Mouse (Mus musculus) embryonic facial prominence, embryonic 15.5 days (tissue): ENCODE measurements around the gene Alpk1. TPM values are rescaled to one million over a fixed set of nuclear protein-coding genes. Genes with fewer than 3 reads are reported as not detected.

Experiments used
- ATAC-seq: fragments of 200-750 bp; cut with Nextera tagmentation; 2 replicates; pipeline ENCODE4 v1.8.0; 2017; ENCODE audit warnings: low read depth, moderate TSS enrichment; ENCODE audit not compliant: insufficient number of reproducible peaks, low FRiP score, low TSS enrichment
- H3K27ac ChIP-seq: fragments of 300-500 bp; sonication (generic); replicated peaks from 2 replicates; pipeline ENCODE4 v1.5.1; 2015; ENCODE audit warnings: mild to moderate bottlenecking, inconsistent platforms
- H3K27me3 ChIP-seq: fragments of 300-500 bp; sonication (generic); 2 replicates; pipeline ENCODE4 v1.6.1; 2015; ENCODE audit warnings: inconsistent platforms
- H3K36me3 ChIP-seq: fragments of 300-500 bp; sonication (generic); 2 replicates; pipeline ENCODE4 v1.6.1; 2015; ENCODE audit warnings: mild to moderate bottlenecking, inconsistent platforms
- H3K4me1 ChIP-seq: fragments of 300-500 bp; sonication (generic); 2 replicates; pipeline ENCODE4 v1.6.1; 2015; ENCODE audit warnings: inconsistent platforms
- H3K4me2 ChIP-seq: fragments of 300-500 bp; sonication (generic); replicated peaks from 2 replicates; pipeline ENCODE4 v1.6.1; 2015; ENCODE audit warnings: mild to moderate bottlenecking, inconsistent platforms
- H3K4me3 ChIP-seq: fragments of 300-500 bp; sonication (generic); replicated peaks from 2 replicates; pipeline ENCODE4 v1.5.1; 2015; ENCODE audit warnings: mild to moderate bottlenecking, inconsistent platforms
- H3K9ac ChIP-seq: fragments of 300-500 bp; sonication (generic); 2 replicates; pipeline ENCODE4 v1.6.1; 2015; ENCODE audit warnings: inconsistent platforms
- H3K9me3 ChIP-seq: fragments of 300-500 bp; sonication (generic); replicated peaks from 2 replicates; pipeline ENCODE4 v1.6.1; 2016; ENCODE audit warnings: inconsistent platforms
- WGBS: fragments of 180-500 bp; shearing (Covaris S2); methylation state at CpG from one replicate; pipeline ENCODE4 v1.1.7; 2015; 5-methylcytosine and 5-hydroxymethylcytosine counted together
- polyA plus RNA-seq: library from polyadenylated mRNA; unstranded; fragments of >200 nt; fragmentation: Nextera tagmentation; extraction: Ambion mirVana; gene quantifications from 2 replicates; pipeline ENCODE4 v1.2.1, GENCODE M21; 2015

Gene Alpk1
- polyA plus RNA-seq = 1.0 and 2.4 TPM in 2 replicates

- Histone ChIP-seq H3K27me3 (no peaks in the 10 kb centered on the region), H3K4me3 (peak within 1 kb of the TSS; percentile 51), H3K9ac (0 out of 2 replicates have a peak within 1 kb of the TSS, but pooled peaks have one; percentile 26), H3K4me1 (no peaks in the 10 kb centered on the region), H3K4me2 (peak within 1 kb of the TSS; percentile 72), H3K27ac (peak within 1 kb of the TSS; percentile 72), H3K9me3 (no peaks in the 10 kb centered on the region), H3K36me3 (no peaks in the 10 kb centered on the region)
- ATAC-seq = peak; percentile 77
- under 1% methylated on average over 24 of the region's 24 CpGs for WGBS
Observed at GRCm38 (mm10) chr3:127780021-127780644, at the start of gene Alpk1. TSS of gene Alpk1 (minus strand) at chr3:127780527.

GRCm38 (mm10) chr3:127827123-127827522, 46.8 kb upstream of the Alpk1 start:
- Histone ChIP-seq H3K4me2 (no peak overlapping the region), H3K36me3 (peaks cover 3% of the 10 kb centered on the region; the same call in 1 of the 2 replicates), H3K27ac (no peak overlapping the region), H3K27me3 (no peaks in the 10 kb centered on the region), H3K4me1 (peaks cover 9% of the 10 kb centered on the region), H3K9me3 (no peaks in the 10 kb centered on the region), H3K4me3 (no peak overlapping the region), H3K9ac (no peak overlapping the region)
- no peak for ATAC-seq
- 33% methylated on average over 7 of the region's 7 CpGs for WGBS

GRCm38 (mm10) chr3:127826503-127826902, 46.2 kb upstream of the Alpk1 start:
- Histone ChIP-seq H3K27ac (no peak overlapping the region), H3K9ac (no peak overlapping the region), H3K4me3 (no peak overlapping the region), H3K4me1 (peaks cover 9% of the 10 kb centered on the region), H3K9me3 (no peaks in the 10 kb centered on the region), H3K27me3 (no peaks in the 10 kb centered on the region), H3K4me2 (no peak overlapping the region), H3K36me3 (peaks cover 8% of the 10 kb centered on the region; the same call in 1 of the 2 replicates)
- 85% methylated on average over 7 of the region's 7 CpGs for WGBS
- ATAC-seq = no peak

- Histone ChIP-seq H3K27me3 (no peaks in the 10 kb centered on the region), H3K4me3 (no peak overlapping the region), H3K4me2 (no peak overlapping the region), H3K4me1 (peaks cover 9% of the 10 kb centered on the region), H3K9me3 (no peaks in the 10 kb centered on the region), H3K36me3 (peaks cover 13% of the 10 kb centered on the region; the same call in 1 of the 2 replicates), H3K9ac (no peak overlapping the region), H3K27ac (no peak overlapping the region)
- WGBS = 83% methylated on average over 17 of the region's 17 CpGs
- no peak for ATAC-seq
Observed at GRCm38 (mm10) chr3:127823886-127824863, 43.8 kb upstream of the Alpk1 start.

- Histone ChIP-seq H3K4me1 (no peaks in the 10 kb centered on the region), H3K4me3 (no peak overlapping the region), H3K27ac (no peak overlapping the region), H3K9me3 (no peaks in the 10 kb centered on the region), H3K27me3 (no peaks in the 10 kb centered on the region), H3K4me2 (no peak overlapping the region), H3K9ac (no peak overlapping the region), H3K36me3 (peaks cover 21% of the 10 kb centered on the region)
- ATAC-seq = no peak
- 70% methylated on average over 5 of the region's 5 CpGs for WGBS
Observed at GRCm38 (mm10) chr3:127821209-127821608, 40.9 kb upstream of the Alpk1 start.

- Histone ChIP-seq H3K36me3 (peaks cover 23% of the 10 kb centered on the region), H3K4me1 (no peaks in the 10 kb centered on the region), H3K27ac (no peak overlapping the region), H3K4me3 (no peak overlapping the region), H3K9me3 (no peaks in the 10 kb centered on the region), H3K9ac (no peak overlapping the region), H3K4me2 (no peak overlapping the region), H3K27me3 (no peaks in the 10 kb centered on the region)
- no peak for ATAC-seq
- 63% methylated on average over 1 of the region's 1 CpGs for WGBS
Observed at GRCm38 (mm10) chr3:127820400-127820799, 40.1 kb upstream of the Alpk1 start.

GRCm38 (mm10) chr3:127818694-127819663, 38.7 kb upstream of the Alpk1 start:
- WGBS = 75% methylated on average over 11 of the region's 11 CpGs
- H3K27me3 ChIP-seq = no peaks in the 10 kb centered on the region
- no peak overlapping the region for H3K4me2 ChIP-seq
- H3K36me3 ChIP-seq = peaks cover 25% of the 10 kb centered on the region
- no peaks in the 10 kb centered on the region for H3K9me3 ChIP-seq
- H3K9ac ChIP-seq = no peak overlapping the region
- 0 out of 2 replicates have a peak, but pooled peaks have one; percentile 29 for ATAC-seq
- no peak overlapping the region for H3K27ac ChIP-seq
- no peaks in the 10 kb centered on the region for H3K4me1 ChIP-seq
- H3K4me3 ChIP-seq = no peak overlapping the region

- H3K27me3 ChIP-seq = no peaks in the 10 kb centered on the region
- no peak overlapping the region for H3K27ac ChIP-seq
- no peak for ATAC-seq
- no peaks in the 10 kb centered on the region for H3K9me3 ChIP-seq
- no peaks in the 10 kb centered on the region for H3K4me1 ChIP-seq
- 54% methylated on average over 7 of the region's 7 CpGs for WGBS
- H3K4me2 ChIP-seq = no peak overlapping the region
- no peak overlapping the region for H3K9ac ChIP-seq
- H3K4me3 ChIP-seq = no peak overlapping the region
- peaks cover 33% of the 10 kb centered on the region for H3K36me3 ChIP-seq
Observed at GRCm38 (mm10) chr3:127817120-127817683, 36.9 kb upstream of the Alpk1 start.

- H3K4me1 ChIP-seq = peaks cover 8% of the 10 kb centered on the region; the same call in 1 of the 2 replicates
- no peaks in the 10 kb centered on the region for H3K9me3 ChIP-seq
- H3K27me3 ChIP-seq = no peaks in the 10 kb centered on the region
- H3K27ac ChIP-seq = no peak overlapping the region
- H3K9ac ChIP-seq = no peak overlapping the region
- H3K4me2 ChIP-seq = no peak overlapping the region
- ATAC-seq = no peak
- no peak overlapping the region for H3K4me3 ChIP-seq
- 85% methylated on average over 7 of the region's 7 CpGs for WGBS
- peaks cover 40% of the 10 kb centered on the region for H3K36me3 ChIP-seq
Observed at GRCm38 (mm10) chr3:127809103-127809502, 28.8 kb upstream of the Alpk1 start.

- H3K27me3 ChIP-seq = no peaks in the 10 kb centered on the region
- no peak overlapping the region for H3K4me2 ChIP-seq
- 57% methylated on average over 5 of the region's 5 CpGs for WGBS
- no peaks in the 10 kb centered on the region for H3K9me3 ChIP-seq
- no peak for ATAC-seq
- H3K36me3 ChIP-seq = peaks cover 32% of the 10 kb centered on the region
- H3K27ac ChIP-seq = no peak overlapping the region
- H3K4me3 ChIP-seq = no peak overlapping the region
- H3K9ac ChIP-seq = no peak overlapping the region
- peaks cover 8% of the 10 kb centered on the region; the same call in 1 of the 2 replicates for H3K4me1 ChIP-seq
Observed at GRCm38 (mm10) chr3:127807846-127808245, 27.5 kb upstream of the Alpk1 start.
